Mouse (Mus musculus) hematopoietic stem cell, adult 5-6 weeks (primary cell): ENCODE data around the gene Zfp277. TPM values are rescaled to one million over a fixed set of nuclear protein-coding genes. Genes with fewer than 3 reads are reported as not detected.

Experiments
- ATAC-seq, 2 experiments: fragments of 125-278 bp in 1 of 2; replicated peaks in 1 of 2; 2 replicates each; pipeline ENCODE4 v1.8.0; 2016 to 2017; ENCODE audit warnings: inconsistent platforms in 2 of 2, mild to moderate bottlenecking in 2 of 2, moderate number of reproducible peaks in 2 of 2, low read depth in 1 of 2, moderate TSS enrichment in 1 of 2; ENCODE audit not compliant: low FRiP score in 2 of 2, poor library complexity in 2 of 2, severe bottlenecking in 2 of 2, insufficient read depth in 1 of 2, low TSS enrichment in 1 of 2
- total RNA-seq: library from RNA; stranded (forward); fragments of 172-1452, 232-1000 nt; gene quantifications from 2 replicates; pipeline ENCODE4 v1.2.3, GENCODE M21; 2017

The Zfp277 gene
- total RNA-seq: 41.8 and 43.3 TPM in 2 replicates

DNA sequence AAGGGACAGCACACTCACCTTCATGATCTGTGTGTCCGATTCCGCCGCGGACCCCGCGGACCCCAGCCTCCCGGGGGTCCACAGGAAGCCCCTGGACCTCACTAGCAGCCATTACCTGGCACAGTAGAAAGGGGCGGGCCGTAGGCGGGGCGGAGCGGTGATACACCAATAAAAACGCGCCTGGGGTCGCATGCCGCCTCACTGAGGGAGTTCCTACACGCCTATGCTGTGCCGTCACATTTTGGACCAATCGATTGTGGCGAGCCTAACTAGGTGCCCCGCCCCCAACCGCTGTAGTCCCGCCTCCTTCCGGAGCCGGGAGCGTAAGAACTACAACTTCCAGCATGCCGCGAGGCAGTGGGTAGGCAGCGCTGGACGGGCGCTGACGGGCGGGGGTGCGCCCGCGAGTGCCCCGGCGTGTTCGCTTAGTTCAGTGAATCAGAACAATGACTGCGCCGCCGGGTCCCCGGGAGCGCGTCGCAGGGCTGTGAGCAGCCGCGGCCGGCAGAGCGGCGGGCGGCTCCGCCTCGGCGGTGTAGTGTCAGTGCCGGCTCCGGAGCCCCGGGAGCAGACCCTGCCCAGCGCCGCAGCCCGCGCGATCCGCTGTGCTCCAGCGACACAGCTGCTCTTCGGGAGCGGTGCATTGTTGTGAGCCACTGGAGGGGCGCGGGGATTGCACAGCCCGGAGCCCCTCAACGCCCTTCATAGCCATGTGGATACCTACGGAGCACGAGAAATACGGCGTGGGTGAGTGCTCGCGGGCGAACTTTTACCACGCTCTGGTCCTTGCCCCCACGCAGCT is at the start of gene Zfp277, which contains the start of gene Dock4:
TSS of gene Zfp277 (minus strand) at position 255 of the 802 bp plus-strand sequence.
TSS of gene Dock4 (plus strand) at position 305 of the 802 bp plus-strand sequence.
- peak; percentile 97 for ATAC-seq

- ATAC-seq: no peak
Observed at GRCm38 (mm10) chr12:40486047-40486837, 40.5 kb upstream of the Zfp277 start.

DNA sequence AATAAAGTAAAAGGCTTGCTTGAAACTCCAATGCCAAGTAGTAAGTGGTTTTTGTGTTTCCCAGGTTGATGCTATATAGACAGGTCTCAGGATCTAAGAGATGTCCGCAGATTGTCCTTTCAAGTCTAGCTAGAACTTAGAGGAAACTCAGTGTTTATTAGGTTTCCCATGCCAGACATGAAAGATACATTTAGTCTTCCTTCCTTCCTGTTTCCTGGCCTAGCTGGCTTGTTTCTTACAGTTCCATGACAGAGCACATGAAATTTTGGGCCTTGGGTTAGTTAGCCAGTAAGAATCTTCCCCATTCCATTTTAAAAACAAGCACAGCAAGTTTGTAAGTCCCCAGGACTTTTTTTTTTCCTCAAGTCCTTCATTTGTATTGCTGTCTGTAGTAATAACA is 39.5 kb upstream of the Zfp277 start:
- ATAC-seq: no peak

DNA sequence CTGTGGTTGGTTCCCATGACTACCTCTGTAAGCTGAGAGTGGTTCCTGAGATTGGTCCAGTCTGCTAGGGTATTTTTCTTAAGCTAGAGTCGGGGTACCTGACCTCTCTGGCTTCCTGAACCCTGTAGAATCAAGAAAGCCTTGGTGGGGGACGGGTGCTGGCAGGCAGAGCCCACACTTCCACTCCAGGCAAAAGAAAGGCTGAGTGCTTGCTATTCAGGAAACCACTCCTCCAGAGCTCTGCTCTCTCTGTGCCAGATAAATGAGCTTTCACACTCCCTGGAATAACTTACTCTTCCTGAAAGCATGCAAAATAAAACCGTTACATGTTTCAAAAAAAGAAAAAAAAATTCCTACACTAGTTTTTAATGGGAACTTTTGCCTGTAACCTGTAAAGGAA is 38.5 kb upstream of the Zfp277 start:
- ATAC-seq: no peak

GRCm38 (mm10) chr12:40477621-40478452 is 32.1 kb upstream of the Zfp277 start:
- ATAC-seq: no peak

DNA sequence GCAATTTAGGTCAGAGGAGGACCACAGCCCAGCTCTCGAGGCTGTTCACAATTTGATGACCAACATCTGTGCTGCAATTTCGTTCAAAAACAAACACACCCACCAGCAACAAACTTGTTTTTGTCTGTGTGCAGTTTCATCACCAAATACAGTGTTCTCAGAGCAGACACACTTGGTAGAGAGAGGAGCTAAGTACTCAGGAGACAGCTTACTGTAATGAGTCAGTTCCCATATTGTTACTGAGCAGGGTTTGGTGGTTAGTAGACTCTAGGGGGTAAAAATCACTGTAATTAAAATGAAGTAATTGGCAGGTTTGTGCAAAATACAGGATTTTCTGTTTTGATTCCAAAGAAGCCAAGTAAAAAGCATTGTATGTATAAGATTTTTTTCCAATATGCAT is 28.0 kb upstream of the Zfp277 start:
- no peak for ATAC-seq

GRCm38 (mm10) chr12:40471649-40472399 is 26.1 kb upstream of the Zfp277 start:
- no peak for ATAC-seq

DNA sequence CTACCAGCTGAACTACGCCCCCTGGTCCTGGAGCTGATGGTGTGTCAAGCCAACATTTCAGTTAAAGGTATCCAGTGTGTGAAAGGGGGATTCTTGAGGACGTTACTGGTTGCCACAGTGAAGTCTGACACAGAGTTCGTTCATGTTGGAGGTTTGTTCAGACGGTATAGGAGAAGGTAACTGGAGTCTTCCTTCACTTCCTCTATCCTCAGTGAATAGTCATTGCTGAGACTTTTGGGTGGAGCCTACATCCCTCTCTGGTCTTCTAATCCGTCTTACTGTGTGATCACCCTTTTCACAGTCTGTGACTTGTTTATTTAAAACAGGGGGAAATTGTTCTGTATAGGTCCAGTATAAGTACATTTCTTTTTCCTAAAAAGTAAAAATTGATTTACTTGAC is 23.3 kb upstream of the Zfp277 start:
- ATAC-seq: 0 out of 4 replicates have a peak, but pooled peaks of 1 of the 2 experiments have one; percentile 17

- ATAC-seq: no peak
Observed at GRCm38 (mm10) chr12:40468235-40468634, 22.5 kb upstream of the Zfp277 start.

GRCm38 (mm10) chr12:40464282-40464681 is 18.6 kb upstream of the Zfp277 start:
- ATAC-seq: no peak

DNA sequence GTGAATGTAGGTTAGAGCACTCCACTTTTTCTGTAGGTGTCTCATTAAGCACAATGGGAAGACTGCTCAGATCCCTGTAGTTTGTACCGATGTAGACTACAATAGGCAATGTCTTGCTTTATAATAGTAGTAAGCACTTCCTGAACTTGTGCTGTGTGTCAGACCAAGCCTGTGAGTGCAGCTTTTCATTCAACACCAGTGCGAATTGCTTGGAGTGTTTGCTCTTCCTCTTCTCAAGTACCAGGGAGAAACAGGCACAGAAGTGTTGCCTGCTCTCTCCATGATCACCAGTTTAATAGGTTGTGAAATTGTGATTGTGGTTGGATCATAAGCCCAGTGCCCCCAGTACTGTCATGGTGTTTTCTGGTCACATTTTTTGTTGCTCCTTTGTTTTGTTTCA is 18.1 kb upstream of the Zfp277 start:
- no peak for ATAC-seq

DNA sequence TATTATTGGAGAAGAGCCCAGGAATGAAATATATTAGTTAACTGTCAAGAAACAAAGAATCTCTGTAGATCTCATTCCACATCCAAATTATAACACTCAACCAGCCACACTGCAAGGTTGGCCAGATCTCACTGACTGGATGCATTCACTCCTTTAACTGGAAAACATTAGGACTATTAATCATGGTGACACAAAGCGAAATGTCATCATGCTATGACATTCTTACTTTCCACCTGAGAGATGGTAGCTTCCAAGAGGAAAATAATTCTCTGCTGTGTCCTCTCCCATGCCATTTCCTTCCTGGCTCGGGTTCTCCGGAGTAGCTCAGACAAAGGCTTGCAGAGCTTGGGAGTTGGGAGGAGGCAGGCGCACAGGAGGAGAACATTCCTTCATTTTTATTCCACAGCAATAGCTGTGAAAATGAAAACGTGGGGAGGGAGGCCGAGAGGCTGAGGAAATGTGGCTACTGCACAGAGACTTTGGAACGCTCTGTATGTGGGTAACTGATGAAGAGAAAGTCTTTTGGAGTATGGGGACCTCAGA is 17.1 kb upstream of the Zfp277 start:
- no peak for ATAC-seq

DNA sequence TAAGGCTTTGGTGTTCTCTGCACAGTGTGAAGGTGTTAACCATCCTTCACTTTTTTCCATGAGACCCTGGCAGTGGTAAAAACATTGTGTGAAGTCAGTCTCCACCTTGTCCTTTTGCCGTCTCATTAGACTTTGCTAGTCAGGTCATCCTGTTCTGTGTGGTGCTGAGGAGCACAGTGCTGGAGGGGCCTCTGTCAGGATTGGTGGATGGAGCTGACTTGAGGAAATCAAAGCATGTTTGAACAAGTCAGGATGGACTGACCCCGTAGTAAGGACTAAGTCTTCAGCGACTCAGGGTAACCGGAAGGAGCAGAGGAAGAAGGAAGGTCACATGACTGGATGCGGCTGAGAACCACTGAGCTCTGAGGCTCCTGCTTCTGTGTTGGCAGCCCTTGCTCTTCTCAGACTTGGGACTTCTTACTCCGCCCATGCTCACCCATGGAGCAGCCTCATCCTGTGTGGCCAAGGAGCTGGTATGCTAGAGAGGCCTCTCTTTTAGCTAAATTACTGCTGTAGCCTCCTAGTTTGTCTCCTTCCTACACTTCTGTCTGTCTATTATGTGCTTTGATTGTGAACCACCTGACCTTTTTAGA is 14.1 kb upstream of the Zfp277 start:
- no peak for ATAC-seq

DNA sequence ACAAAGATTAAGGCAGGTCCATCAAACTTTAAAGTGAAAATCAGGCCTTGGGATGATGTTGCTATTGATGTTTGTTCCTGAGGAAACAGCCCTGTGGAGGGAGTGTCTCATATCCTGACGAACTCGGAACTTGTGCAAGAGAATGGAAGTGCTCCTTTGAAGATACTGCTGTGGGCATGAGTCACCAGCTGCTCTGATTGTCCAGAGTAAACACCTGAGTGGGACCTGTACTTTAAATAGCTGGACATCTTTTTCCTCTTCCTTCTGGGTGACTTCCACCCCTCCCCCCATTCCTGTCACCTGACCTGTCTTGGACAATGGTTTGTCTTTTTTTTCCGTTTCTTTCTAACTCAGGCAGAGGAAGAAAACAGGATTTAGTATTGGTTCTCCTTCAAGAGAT is 13.3 kb upstream of the Zfp277 start:
- no peak for ATAC-seq

GRCm38 (mm10) chr12:40456517-40456916 is 10.8 kb upstream of the Zfp277 start:
- ATAC-seq: no peak

DNA sequence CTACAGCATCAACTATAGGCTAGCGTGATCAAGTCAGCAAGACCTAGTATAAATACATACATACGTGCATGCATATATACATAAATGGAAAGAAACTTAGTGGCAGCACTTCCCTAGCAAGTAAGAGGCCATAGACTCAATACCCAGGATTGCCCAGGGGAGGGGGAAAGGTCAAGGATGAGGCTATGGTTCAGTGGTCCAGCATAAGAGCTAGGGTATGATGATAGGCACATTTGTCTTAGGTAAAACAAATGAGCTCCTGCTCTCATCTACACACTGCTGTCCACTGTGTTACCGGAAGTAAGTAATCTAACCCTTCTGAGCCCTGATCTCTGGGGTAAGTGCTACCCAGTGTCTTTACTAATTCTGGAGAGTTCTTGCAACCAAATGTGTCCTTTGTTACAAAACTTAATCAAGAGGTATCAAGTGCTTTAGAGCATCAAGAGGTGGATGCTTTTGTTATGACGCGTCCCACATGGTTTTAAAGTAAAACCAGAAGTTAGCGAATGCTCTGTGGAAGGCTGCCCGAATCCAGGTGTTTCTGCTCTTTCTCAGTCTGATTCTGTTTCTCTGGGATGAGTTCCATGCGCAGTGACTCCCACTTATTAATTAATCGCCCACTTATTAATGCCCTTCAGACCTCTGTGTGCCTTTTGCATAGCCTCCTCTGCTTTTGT is 3.6 kb upstream of the Zfp277 start:
- no peak for ATAC-seq
